Mouse (Mus musculus) liver, embryonic 15.5 days (tissue): ENCODE data around the gene Gls. TPM values are rescaled to one million over a fixed set of nuclear protein-coding genes. Genes with fewer than 3 reads are reported as not detected.

Source experiments
- ATAC-seq: fragments of 200-750 bp; cut with Nextera tagmentation; 2 replicates; pipeline ENCODE4 v1.8.0; 2017; ENCODE audit warnings: moderate number of reproducible peaks, mild to moderate bottlenecking, moderate library complexity; ENCODE audit not compliant: insufficient read depth
- H3K27ac ChIP-seq: fragments of 300-500 bp; sonication (generic); replicated peaks from 2 replicates; pipeline ENCODE4 v1.5.1; 2015; ENCODE audit warnings: mild to moderate bottlenecking, inconsistent platforms
- H3K27me3 ChIP-seq: fragments of 300-500 bp; sonication (generic); 2 replicates; pipeline ENCODE4 v1.6.1; 2015; ENCODE audit warnings: mild to moderate bottlenecking, inconsistent platforms
- H3K36me3 ChIP-seq: fragments of 300-500 bp; sonication (generic); replicated peaks from 2 replicates; pipeline ENCODE4 v1.6.1; 2015; ENCODE audit warnings: moderate library complexity, mild to moderate bottlenecking, inconsistent platforms
- H3K4me1 ChIP-seq: fragments of 300-500 bp; sonication (generic); replicated peaks from 2 replicates; pipeline ENCODE4 v1.6.1; 2015; ENCODE audit warnings: inconsistent platforms
- H3K4me2 ChIP-seq: fragments of 300-500 bp; sonication (generic); 2 replicates; pipeline ENCODE4 v1.6.1; 2015; ENCODE audit warnings: moderate library complexity, mild to moderate bottlenecking, inconsistent platforms
- H3K4me3 ChIP-seq: fragments of 300-500 bp; sonication (generic); replicated peaks from 2 replicates; pipeline ENCODE4 v1.5.1; 2015; ENCODE audit warnings: mild to moderate bottlenecking, inconsistent platforms
- H3K9ac ChIP-seq: fragments of 300-500 bp; sonication (generic); 2 replicates; pipeline ENCODE4 v1.6.1; 2015; ENCODE audit warnings: moderate library complexity, mild to moderate bottlenecking, inconsistent platforms
- H3K9me3 ChIP-seq: fragments of 300-500 bp; sonication (generic); replicated peaks from 2 replicates; pipeline ENCODE4 v1.6.1; 2016; ENCODE audit warnings: inconsistent platforms
- WGBS: fragments of 180-500 bp; shearing (Covaris S2); methylation state at CpG from one replicate; pipeline ENCODE4 v1.1.7; 2015; ENCODE audit warnings: mixed read lengths; ENCODE audit not compliant: insufficient replicate concordance; 5-methylcytosine and 5-hydroxymethylcytosine counted together
- polyA plus RNA-seq: library from polyadenylated mRNA; unstranded; fragments of >200 nt; fragmentation: Nextera tagmentation; extraction: Ambion mirVana; gene quantifications from 2 replicates; pipeline ENCODE4 v1.2.1, GENCODE M21; 2015

The Gls gene
- polyA plus RNA-seq, 1 experiment from 2014 or later: 5.9 TPM

DNA sequence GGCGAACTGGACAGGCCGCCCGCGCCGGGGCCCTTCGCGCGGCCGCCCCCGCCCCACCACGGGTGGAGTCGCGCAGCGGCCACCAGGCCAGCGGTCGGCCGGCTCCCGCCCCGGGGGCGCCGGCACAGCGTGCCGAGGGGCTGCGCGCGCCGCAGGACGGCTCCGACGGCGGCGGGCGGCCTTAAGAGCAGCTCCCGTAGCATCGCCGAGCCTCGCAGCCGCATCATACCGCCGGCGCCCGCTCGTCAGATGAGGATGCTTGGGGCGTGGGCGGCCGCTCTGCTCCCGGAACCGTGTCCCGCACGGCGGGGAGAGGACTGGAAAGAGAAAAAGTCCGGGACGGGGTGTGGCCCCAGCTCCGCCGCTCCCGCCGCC, 279 bp downstream of the Gls start:
- peak overlapping the region; percentile 94 for H3K27ac ChIP-seq
- no peaks in the 10 kb centered on the region for H3K9me3 ChIP-seq
- H3K4me1 ChIP-seq: peaks cover 26% of the 10 kb centered on the region
- H3K36me3 ChIP-seq: no peaks in the 10 kb centered on the region
- peak overlapping the region; percentile 99 for H3K4me2 ChIP-seq
- WGBS: under 1% methylated on average over 42 of the region's 57 CpGs
- ATAC-seq: peak; percentile 56
- peak overlapping the region; percentile 94 for H3K9ac ChIP-seq
- H3K4me3 ChIP-seq: peak overlapping the region; percentile 96
- H3K27me3 ChIP-seq: no peaks in the 10 kb centered on the region

DNA sequence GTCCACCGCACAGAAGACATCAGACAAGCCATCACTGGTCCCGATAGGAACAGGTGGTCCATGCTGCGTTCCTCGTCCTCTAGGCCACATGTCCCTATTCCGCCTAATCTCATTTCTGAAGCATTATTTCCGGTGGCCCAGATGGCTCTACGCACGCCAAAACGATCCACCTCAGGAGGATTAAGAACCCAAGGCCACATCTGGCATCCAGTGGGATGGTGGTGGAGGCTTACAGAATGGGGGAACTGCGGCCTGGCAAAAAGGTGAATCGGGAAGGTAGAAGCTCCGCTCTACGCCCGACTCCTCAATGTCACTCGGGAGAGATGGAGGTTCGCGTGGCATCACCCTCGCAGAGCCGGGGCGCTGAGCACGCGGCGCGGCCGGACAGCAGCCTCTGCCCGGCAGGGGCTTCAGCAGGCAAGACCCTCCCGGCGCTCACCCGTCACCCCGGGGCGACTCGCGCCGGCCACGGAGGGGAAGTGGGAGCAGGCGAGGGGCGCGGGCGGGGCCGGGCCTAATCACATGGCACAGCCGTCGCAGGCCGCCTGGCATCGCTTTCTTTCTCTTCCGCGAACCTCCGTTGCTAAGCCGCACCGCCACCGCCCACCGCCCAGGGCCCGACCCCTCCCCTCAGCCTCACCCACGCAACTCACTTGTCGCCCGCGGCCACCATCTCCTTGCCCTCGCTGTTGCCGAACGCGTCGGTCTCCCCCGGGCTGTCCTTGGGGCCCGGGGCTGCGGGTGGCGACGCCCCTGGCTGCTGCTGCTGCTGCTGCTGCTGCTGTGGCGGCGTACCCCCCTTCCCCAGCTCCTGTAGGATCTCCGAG, 880 bp downstream of the Gls start:
- Histone ChIP-seq H3K27me3 (no peaks in the 10 kb centered on the region), H3K9me3 (no peaks in the 10 kb centered on the region), H3K27ac (peak overlapping the region; percentile 94), H3K36me3 (no peaks in the 10 kb centered on the region), H3K4me2 (peak overlapping the region; percentile 99), H3K9ac (peak overlapping the region; percentile 94), H3K4me1 (peaks cover 26% of the 10 kb centered on the region), H3K4me3 (peak overlapping the region; percentile 96)
- WGBS: under 1% methylated on average over 69 of the region's 69 CpGs
- ATAC-seq: no peak

DNA sequence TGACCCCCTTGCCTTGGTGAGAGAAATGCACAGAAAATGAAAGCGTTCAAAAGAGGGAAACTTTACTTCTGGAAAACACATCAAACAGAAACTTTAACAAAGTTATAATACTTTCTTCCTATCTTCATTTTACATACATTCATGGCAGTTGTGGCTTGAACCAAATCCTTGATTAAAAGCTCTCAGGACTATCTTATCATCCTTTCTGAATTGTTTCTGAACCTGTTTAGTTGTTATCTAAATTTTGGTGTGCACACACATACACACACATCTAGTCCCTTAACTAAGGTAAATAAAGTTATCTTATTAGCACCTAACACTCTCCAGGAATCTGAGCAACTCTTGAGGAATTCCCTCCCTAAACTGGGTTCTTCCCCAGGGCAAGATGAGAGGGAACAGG, 2.6 kb downstream of the Gls start:
- 0 out of 2 replicates have a peak overlapping the region, but pooled peaks have one; percentile 6 for H3K27ac ChIP-seq
- H3K27me3 ChIP-seq: no peaks in the 10 kb centered on the region
- H3K4me2 ChIP-seq: peak overlapping the region; percentile 99
- H3K4me1 ChIP-seq: peaks cover 31% of the 10 kb centered on the region
- H3K9me3 ChIP-seq: no peaks in the 10 kb centered on the region
- no peak for ATAC-seq
- 22% methylated on average over 1 of the region's 1 CpGs for WGBS
- H3K4me3 ChIP-seq: peak overlapping the region; percentile 96; the same call in 1 of the 2 replicates
- H3K9ac ChIP-seq: no peak overlapping the region
- no peaks in the 10 kb centered on the region for H3K36me3 ChIP-seq

DNA sequence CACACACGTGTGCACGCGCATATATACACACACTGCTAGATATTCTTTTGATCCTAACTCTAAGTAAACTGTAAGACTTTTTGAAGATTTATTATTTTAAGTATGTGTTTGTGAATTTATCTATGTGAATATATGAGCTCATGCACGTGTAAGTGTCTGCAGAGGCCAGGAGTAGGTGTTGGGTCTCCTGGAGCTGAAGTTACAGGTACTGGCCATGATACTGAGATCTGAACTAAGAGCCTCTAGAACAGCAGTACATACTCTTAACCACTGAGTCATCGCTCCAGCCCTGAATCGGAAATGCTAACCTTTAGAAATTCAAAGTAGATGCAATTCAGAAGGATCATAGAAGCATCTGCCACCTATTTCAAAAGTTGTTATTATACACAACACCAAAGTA, 4.9 kb downstream of the Gls start:
- ATAC-seq: no peak
- no peak overlapping the region; the same call in 1 of the 2 replicates for H3K27ac ChIP-seq
- no peak overlapping the region for H3K4me3 ChIP-seq
- H3K4me2 ChIP-seq: no peak overlapping the region
- 72% methylated on average over 6 of the region's 6 CpGs for WGBS
- H3K36me3 ChIP-seq: 0 out of 2 replicates have a peak, but pooled peaks cover 3% of the 10 kb centered on the region
- peaks cover 26% of the 10 kb centered on the region for H3K4me1 ChIP-seq
- no peaks in the 10 kb centered on the region for H3K27me3 ChIP-seq
- H3K9me3 ChIP-seq: no peaks in the 10 kb centered on the region
- no peak overlapping the region for H3K9ac ChIP-seq

DNA sequence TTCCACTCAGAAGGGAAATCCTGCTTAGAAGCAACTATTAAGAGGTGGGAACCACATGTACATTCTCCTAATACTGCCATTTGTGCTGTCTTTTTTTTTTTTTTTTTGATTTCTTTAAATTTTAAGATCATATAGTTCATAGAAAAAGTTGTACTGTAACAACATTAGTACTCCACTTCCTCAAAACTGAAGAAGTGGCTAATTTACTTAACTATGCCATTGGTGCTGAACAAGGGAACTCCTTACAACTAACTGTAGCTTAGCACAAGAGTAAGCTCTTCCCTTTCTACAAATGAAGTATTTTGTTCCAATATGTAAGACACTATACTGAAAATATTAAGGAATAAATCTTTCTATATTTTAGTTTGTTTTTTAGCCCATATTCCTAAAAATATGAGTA, 6.6 kb downstream of the Gls start:
- Histone ChIP-seq H3K9ac (no peak overlapping the region), H3K4me1 (peaks cover 18% of the 10 kb centered on the region)

GRCm38 (mm10) chr1:52216766-52217165, 16.3 kb downstream of the Gls start:
- Histone ChIP-seq H3K4me3 (no peak overlapping the region), H3K27ac (no peak overlapping the region), H3K36me3 (peaks cover 7% of the 10 kb centered on the region), H3K9me3 (no peaks in the 10 kb centered on the region), H3K4me1 (no peaks in the 10 kb centered on the region), H3K9ac (no peak overlapping the region), H3K4me2 (no peak overlapping the region), H3K27me3 (no peaks in the 10 kb centered on the region)
- no peak for ATAC-seq

More for the DNA sequence above, 6.6 kb downstream of the Gls start:
- H3K4me3 ChIP-seq: no peak overlapping the region
- no peaks in the 10 kb centered on the region for H3K27me3 ChIP-seq
- H3K36me3 ChIP-seq: 0 out of 2 replicates have a peak, but pooled peaks cover 3% of the 10 kb centered on the region
- H3K4me2 ChIP-seq: no peak overlapping the region
- no peak for ATAC-seq
- H3K27ac ChIP-seq: no peak overlapping the region
- H3K9me3 ChIP-seq: no peaks in the 10 kb centered on the region

DNA sequence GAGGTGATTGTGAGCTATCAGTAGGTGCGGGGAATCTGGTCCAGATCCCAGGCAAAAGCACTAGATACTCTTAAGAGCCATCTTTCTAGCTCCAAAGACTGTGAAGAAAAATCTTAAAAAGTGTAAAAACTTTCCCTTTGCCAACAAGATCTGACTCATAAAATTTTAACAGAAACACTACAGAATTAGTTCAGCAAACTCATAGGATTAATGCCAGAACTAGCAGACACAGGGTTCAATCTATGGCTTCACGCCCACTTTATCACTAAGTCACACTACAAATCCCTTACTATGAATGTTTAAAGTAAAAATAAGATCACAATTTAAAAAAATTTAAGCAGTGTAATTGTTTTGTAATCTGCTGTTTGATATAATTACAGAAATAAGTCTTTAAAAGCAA, 50.0 kb downstream of the Gls start:
- H3K9me3 ChIP-seq: no peaks in the 10 kb centered on the region
- no peak overlapping the region for H3K4me3 ChIP-seq
- H3K36me3 ChIP-seq: peaks cover 7% of the 10 kb centered on the region; the same call in 1 of the 2 replicates
- H3K4me1 ChIP-seq: no peaks in the 10 kb centered on the region
- WGBS: 78% methylated on average over 2 of the region's 2 CpGs
- no peaks in the 10 kb centered on the region for H3K27me3 ChIP-seq
- H3K4me2 ChIP-seq: no peak overlapping the region
- no peak overlapping the region for H3K9ac ChIP-seq
- H3K27ac ChIP-seq: no peak overlapping the region
- no peak for ATAC-seq

DNA sequence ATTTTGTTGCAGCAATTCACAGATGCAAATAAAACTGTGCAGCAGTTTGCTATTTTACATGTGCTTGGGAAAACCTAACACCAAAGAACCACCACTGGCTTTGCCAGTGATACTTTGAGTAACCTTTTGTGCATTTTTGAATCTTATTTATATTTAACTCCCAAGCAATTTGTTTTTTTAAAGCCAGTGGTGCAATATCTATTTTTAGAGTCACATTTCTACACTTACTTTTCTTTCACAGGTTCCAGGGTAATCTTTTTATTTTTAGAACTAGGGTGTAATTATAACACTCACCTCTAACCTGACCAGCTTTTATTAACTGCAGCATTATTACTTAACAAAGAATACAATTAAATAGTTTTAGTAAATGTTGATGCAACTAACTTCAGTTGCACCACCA, 51.0 kb downstream of the Gls start:
- Histone ChIP-seq H3K27me3 (no peaks in the 10 kb centered on the region), H3K4me1 (no peaks in the 10 kb centered on the region), H3K4me3 (no peak overlapping the region), H3K4me2 (no peak overlapping the region), H3K9me3 (no peaks in the 10 kb centered on the region), H3K36me3 (0 out of 2 replicates have a peak, but pooled peaks cover 3% of the 10 kb centered on the region), H3K9ac (no peak overlapping the region), H3K27ac (no peak overlapping the region)
- ATAC-seq: no peak

- H3K4me3 ChIP-seq: no peak overlapping the region
- H3K9ac ChIP-seq: no peak overlapping the region
- H3K9me3 ChIP-seq: no peaks in the 10 kb centered on the region
- no peaks in the 10 kb centered on the region for H3K4me1 ChIP-seq
- ATAC-seq: no peak
- no peaks in the 10 kb centered on the region for H3K27me3 ChIP-seq
- 81% methylated on average over 9 of the region's 9 CpGs for WGBS
- H3K27ac ChIP-seq: no peak overlapping the region
- H3K36me3 ChIP-seq: 0 out of 2 replicates have a peak, but pooled peaks cover 3% of the 10 kb centered on the region
- H3K4me2 ChIP-seq: no peak overlapping the region
Observed at GRCm38 (mm10) chr1:52179939-52180568, 53.0 kb downstream of the Gls start.

GRCm38 (mm10) chr1:52176999-52177398, 56.0 kb downstream of the Gls start:
- Histone ChIP-seq H3K27me3 (no peaks in the 10 kb centered on the region), H3K4me3 (no peak overlapping the region), H3K4me1 (no peaks in the 10 kb centered on the region), H3K27ac (no peak overlapping the region), H3K9me3 (no peaks in the 10 kb centered on the region), H3K9ac (no peak overlapping the region), H3K4me2 (no peak overlapping the region), H3K36me3 (0 out of 2 replicates have a peak, but pooled peaks cover 3% of the 10 kb centered on the region)
- WGBS: 67% methylated on average over 2 of the region's 2 CpGs
- ATAC-seq: no peak

DNA sequence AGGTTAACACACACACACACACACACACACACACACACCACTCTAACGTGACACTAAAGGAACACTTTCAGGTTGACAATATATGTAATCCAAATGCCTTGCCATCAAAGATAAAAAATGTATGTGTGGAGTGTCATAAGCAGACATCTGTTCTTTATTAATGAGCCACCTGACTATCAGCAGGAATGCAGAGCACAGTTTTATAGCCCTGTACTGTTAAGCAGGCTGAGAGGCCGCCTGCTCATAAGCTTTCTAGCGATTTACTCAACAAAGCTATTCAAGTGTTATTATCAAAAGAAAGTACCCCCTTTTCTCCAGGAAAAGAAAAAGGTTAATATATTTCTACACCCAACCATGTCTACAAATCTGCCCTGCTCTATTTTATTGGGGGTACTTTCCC, 57.0 kb downstream of the Gls start:
- no peak for ATAC-seq
- H3K4me1 ChIP-seq: peaks cover 7% of the 10 kb centered on the region; the same call in 1 of the 2 replicates
- no peak overlapping the region for H3K4me3 ChIP-seq
- no peak overlapping the region for H3K27ac ChIP-seq
- no peaks in the 10 kb centered on the region for H3K9me3 ChIP-seq
- H3K27me3 ChIP-seq: no peaks in the 10 kb centered on the region
- WGBS: 74% methylated on average over 3 of the region's 3 CpGs
- no peak overlapping the region for H3K9ac ChIP-seq
- 0 out of 2 replicates have a peak, but pooled peaks cover 3% of the 10 kb centered on the region for H3K36me3 ChIP-seq
- no peak overlapping the region for H3K4me2 ChIP-seq
